Mouse (Mus musculus) embryonic facial prominence, embryonic 12.5 days (tissue): ENCODE measurements around the gene Gm4141. TPM values are rescaled to one million over a fixed set of nuclear protein-coding genes. Genes with fewer than 3 reads are reported as not detected.
"Not testable (repeated sequence)": the region's sequence is repeated elsewhere in the genome, so short reads cannot be mapped to it uniquely, and the experiment has no call there.

ENCODE experiments used
- ATAC-seq: fragments of 200-750 bp; cut with Nextera tagmentation; 2 replicates; pipeline ENCODE4 v1.8.0; 2017; ENCODE audit not compliant: insufficient number of reproducible peaks, insufficient read depth, low FRiP score, low TSS enrichment
- H3K27ac ChIP-seq: fragments of 300-500 bp; sonication (generic); 2 replicates; pipeline ENCODE4 v1.5.1; 2016; ENCODE audit warnings: mild to moderate bottlenecking
- H3K27me3 ChIP-seq: fragments of 300-500 bp; sonication (generic); 2 replicates; pipeline ENCODE4 v1.6.1; 2016; ENCODE audit warnings: mild to moderate bottlenecking, moderate library complexity
- H3K36me3 ChIP-seq: fragments of 300-500 bp; sonication (generic); 2 replicates; pipeline ENCODE4 v1.6.1; 2016; ENCODE audit warnings: mild to moderate bottlenecking
- H3K4me1 ChIP-seq: fragments of 300-500 bp; sonication (generic); 2 replicates; pipeline ENCODE4 v1.6.1; 2016
- H3K4me2 ChIP-seq: fragments of 300-500 bp; sonication (generic); replicated peaks from 2 replicates; pipeline ENCODE4 v1.6.1; 2016; ENCODE audit warnings: mild to moderate bottlenecking, moderate library complexity
- H3K4me3 ChIP-seq: fragments of 300-500 bp; sonication (generic); 2 replicates; pipeline ENCODE4 v1.5.1; 2016; ENCODE audit warnings: mild to moderate bottlenecking
- H3K9ac ChIP-seq: fragments of 300-500 bp; sonication (generic); 2 replicates; pipeline ENCODE4 v1.6.1; 2016; ENCODE audit warnings: mild to moderate bottlenecking, moderate library complexity
- H3K9me3 ChIP-seq: fragments of 300-500 bp; sonication (generic); 2 replicates; pipeline ENCODE4 v1.6.1; 2016; ENCODE audit warnings: mild to moderate bottlenecking, moderate library complexity
- WGBS: fragments of 180-500 bp; shearing (Covaris S2); methylation state at CpG from one replicate; pipeline ENCODE4 v1.1.7; 2016; 5-methylcytosine and 5-hydroxymethylcytosine counted together
- polyA plus RNA-seq: library from polyadenylated mRNA; unstranded; fragments of >200 nt; fragmentation: Nextera tagmentation; extraction: Ambion mirVana; gene quantifications from 2 replicates; pipeline ENCODE4 v1.2.1, GENCODE M21; 2016

The Gm4141 gene
- not detected in 2 replicates for polyA plus RNA-seq

DNA sequence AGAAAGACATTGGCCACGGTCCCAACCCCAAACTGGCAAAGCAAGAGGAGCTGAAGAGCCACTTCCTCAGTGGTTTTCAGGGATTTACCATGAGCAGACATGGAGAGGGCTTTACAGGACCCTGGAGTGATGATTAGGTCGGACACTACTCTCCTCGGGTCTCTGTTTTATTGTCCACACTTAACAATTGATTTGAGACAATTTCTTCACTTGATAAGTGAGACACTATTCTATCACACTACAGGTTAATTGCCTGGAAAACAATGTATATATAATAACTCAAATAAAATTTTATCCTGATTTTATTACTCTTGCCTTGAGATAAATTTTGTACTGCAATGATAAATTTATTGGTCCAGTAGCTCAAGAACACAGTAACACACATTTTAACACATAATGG lies at the start of gene Gm4141:
TSS of gene Gm4141 (minus strand) at position 101 of the 400 bp plus-strand sequence.
- not testable (repeated sequence) for H3K27me3 ChIP-seq, H3K4me2 ChIP-seq, H3K36me3 ChIP-seq, H3K4me3 ChIP-seq, H3K9ac ChIP-seq, ATAC-seq, H3K27ac ChIP-seq, H3K9me3 ChIP-seq, H3K4me1 ChIP-seq
- WGBS: no CpG with 5 or more reads among the region's 3 CpGs

DNA sequence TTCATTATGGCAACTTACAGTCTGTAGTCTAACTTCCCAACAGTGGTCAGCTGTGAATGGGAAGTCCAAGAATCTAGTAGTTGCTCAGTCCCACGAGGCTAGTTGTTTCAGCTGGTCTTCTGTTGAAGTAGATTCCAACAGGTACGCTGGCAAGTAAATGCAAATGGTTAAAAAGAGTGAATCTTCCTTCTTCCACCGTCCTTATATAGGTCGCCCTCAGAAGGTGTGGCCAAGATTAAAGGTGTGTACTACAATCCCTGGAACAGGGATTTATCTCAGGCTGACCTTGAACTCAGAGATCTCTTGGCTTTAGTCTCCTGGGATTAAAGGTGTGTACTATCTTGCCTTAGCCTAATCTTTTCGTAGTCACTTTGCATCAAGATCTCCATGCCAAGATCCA lies 22.9 kb upstream of the Gm4141 start, which contains the start of gene Gm4513:
TSS of gene Gm4513 (minus strand) at position 101 of the 400 bp plus-strand sequence.
- 85% methylated on average over 3 of the region's 5 CpGs for WGBS
- not testable (repeated sequence) for H3K36me3 ChIP-seq, H3K27ac ChIP-seq, H3K9ac ChIP-seq, H3K9me3 ChIP-seq, ATAC-seq, H3K4me1 ChIP-seq, H3K4me2 ChIP-seq, H3K27me3 ChIP-seq, H3K4me3 ChIP-seq

DNA sequence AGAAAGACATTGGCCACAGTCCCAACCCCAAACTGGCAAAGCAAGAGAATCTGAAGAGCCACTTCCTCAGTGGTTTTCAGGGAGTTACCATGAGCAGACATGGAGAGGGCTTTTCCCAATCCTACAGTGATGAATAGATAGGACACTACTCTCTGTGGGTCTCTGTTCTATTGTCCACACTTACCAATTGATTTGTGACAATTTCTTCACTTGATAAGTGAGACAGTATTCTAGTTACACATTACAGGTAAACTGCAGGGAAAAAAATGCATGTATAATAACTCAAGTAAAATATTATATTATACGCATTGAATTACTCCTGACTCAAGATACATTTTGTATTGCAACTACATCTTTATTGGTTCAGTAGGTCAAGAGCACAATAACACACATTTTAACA lies 30.4 kb downstream of the Gm4141 start, which contains the start of gene Gm5726:
TSS of gene Gm5726 (minus strand) at position 101 of the 400 bp plus-strand sequence.
- not testable (repeated sequence) for H3K4me2 ChIP-seq, H3K4me3 ChIP-seq, H3K27me3 ChIP-seq, H3K27ac ChIP-seq, ATAC-seq, H3K4me1 ChIP-seq, H3K36me3 ChIP-seq, H3K9me3 ChIP-seq, H3K9ac ChIP-seq
- no CpG with 5 or more reads among the region's 1 CpGs for WGBS

DNA sequence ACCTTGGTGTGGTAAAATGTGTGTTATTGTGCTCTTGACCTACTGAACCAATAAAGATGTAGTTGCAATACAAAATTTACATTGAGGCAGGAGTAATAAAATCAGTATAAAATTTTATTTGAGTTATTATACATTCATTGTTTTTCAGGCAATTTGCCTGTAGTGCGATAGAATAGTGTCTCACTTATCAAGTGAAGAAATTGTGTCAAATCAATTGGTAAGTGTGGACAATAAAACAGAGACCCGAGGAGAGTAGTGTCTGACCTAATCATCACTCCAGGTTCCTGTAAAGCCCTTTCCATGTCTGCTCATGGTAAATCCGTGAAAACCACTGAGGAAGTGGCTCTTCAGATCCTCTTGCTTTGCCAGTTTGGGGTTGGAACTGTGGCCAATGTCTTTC lies 42.5 kb downstream of the Gm4141 start, which contains the start of gene Vmn1r104:
TSS of gene Vmn1r104 (plus strand) at position 301 of the 400 bp plus-strand sequence.
- WGBS: no CpG with 5 or more reads among the region's 3 CpGs
- H3K9me3 ChIP-seq, H3K27me3 ChIP-seq, H3K36me3 ChIP-seq, H3K4me2 ChIP-seq, H3K4me1 ChIP-seq, H3K27ac ChIP-seq, H3K4me3 ChIP-seq, H3K9ac ChIP-seq, ATAC-seq: not testable (repeated sequence)

Other genes with a start within 250 kb of the Gm4141 start
- not detected in 2 replicates for gene Gm4133, start 242.2 kb downstream of the Gm4141 start, polyA plus RNA-seq
- not detected in 2 replicates for gene Gm5728, start 200.8 kb downstream of the Gm4141 start, polyA plus RNA-seq
- not detected in 2 replicates for gene Vmn1r100, start 158.3 kb downstream of the Gm4141 start, polyA plus RNA-seq
- not detected in 2 replicates for gene Vmn1r101, start 133.6 kb downstream of the Gm4141 start, polyA plus RNA-seq
- gene Gm10670, start 101.3 kb downstream of the Gm4141 start, polyA plus RNA-seq: not detected in 2 replicates
- gene Vmn1r103, start 65.7 kb downstream of the Gm4141 start, polyA plus RNA-seq: not detected in 2 replicates
- gene Vmn1r104, start 42.4 kb downstream of the Gm4141 start, polyA plus RNA-seq: not detected in 2 replicates
- gene Gm5726, start 30.5 kb downstream of the Gm4141 start, polyA plus RNA-seq: not detected in 2 replicates
- gene Gm4513, start 22.8 kb upstream of the Gm4141 start, polyA plus RNA-seq: not detected in 2 replicates
- not detected in 2 replicates for gene Vmn1r107, start 92.7 kb upstream of the Gm4141 start, polyA plus RNA-seq
- not detected in 2 replicates for gene Vmn1r111, start 127.0 kb upstream of the Gm4141 start, polyA plus RNA-seq
- gene Gm10668, start 154.4 kb upstream of the Gm4141 start, polyA plus RNA-seq: not detected in 2 replicates
- gene Vmn1r112, start 194.9 kb upstream of the Gm4141 start, polyA plus RNA-seq: not detected in 2 replicates
- not detected in 2 replicates for gene Vmn1r113, start 211.0 kb upstream of the Gm4141 start, polyA plus RNA-seq
- gene Vmn1r114, start 235.9 kb upstream of the Gm4141 start, polyA plus RNA-seq: not detected in 2 replicates